Mouse (Mus musculus) liver, embryonic 16.5 days (tissue): Measurements from ENCODE around the gene Pten. TPM values are rescaled to one million over a fixed set of nuclear protein-coding genes. Genes with fewer than 3 reads are reported as not detected.

Source experiments
- ATAC-seq: fragments of 200-750 bp; cut with Nextera tagmentation; 2 replicates; pipeline ENCODE4 v1.8.0; 2017; ENCODE audit warnings: low read depth, mild to moderate bottlenecking, moderate number of reproducible peaks, moderate library complexity
- H3K27ac ChIP-seq: fragments of 300-500 bp; sonication (generic); 2 replicates; pipeline ENCODE4 v1.5.1; 2014; ENCODE audit warnings: mild to moderate bottlenecking, low read length
- H3K27me3 ChIP-seq: fragments of 300-500 bp; sonication (generic); 2 replicates; pipeline ENCODE4 v1.6.1; 2014; ENCODE audit warnings: low read depth, low read length, mixed read lengths; ENCODE audit not compliant: control insufficient read depth, insufficient read depth
- H3K36me3 ChIP-seq: fragments of 300-500 bp; sonication (generic); 2 replicates; pipeline ENCODE4 v1.6.1; 2014; ENCODE audit warnings: mild to moderate bottlenecking; ENCODE audit not compliant: control insufficient read depth, insufficient read depth
- H3K4me1 ChIP-seq: fragments of 300-500 bp; sonication (generic); 2 replicates; pipeline ENCODE4 v1.6.1; 2014; ENCODE audit warnings: low read depth, low read length, mixed read lengths; ENCODE audit not compliant: control insufficient read depth
- H3K4me2 ChIP-seq: fragments of 300-500 bp; sonication (generic); 2 replicates; pipeline ENCODE4 v1.6.1; 2014; ENCODE audit warnings: low read depth, low read length, mixed read lengths
- H3K4me3 ChIP-seq: fragments of 300-500 bp; sonication (generic); 2 replicates; pipeline ENCODE4 v1.5.1; 2014; ENCODE audit warnings: low read depth, mild to moderate bottlenecking, low read length
- H3K9ac ChIP-seq: fragments of 300-500 bp; sonication (generic); 2 replicates; pipeline ENCODE4 v1.6.1; 2014; ENCODE audit warnings: low read depth, low read length
- H3K9me3 ChIP-seq: fragments of 300-500 bp; sonication (generic); replicated peaks from 2 replicates; pipeline ENCODE4 v1.6.1; 2016; ENCODE audit warnings: low read length; ENCODE audit not compliant: control insufficient read depth
- WGBS: fragments of 180-500 bp; shearing (Covaris S2); extraction: QIAGEN DNeasy Blood & Tissue Kit; methylation state at CpG from one replicate; pipeline ENCODE4 v1.1.7; 2014; ENCODE audit not compliant: insufficient replicate concordance; 5-methylcytosine and 5-hydroxymethylcytosine counted together
- polyA plus RNA-seq: library from polyadenylated mRNA; unstranded; fragments of >200 nt; fragmentation: Nextera tagmentation; extraction: Ambion mirVana; gene quantifications from 2 replicates; pipeline ENCODE4 v1.2.1, GENCODE M21; 2015

Gene Pten
- polyA plus RNA-seq = 2.2 and 2.4 TPM in 2 replicates

- WGBS = under 1% methylated on average over 59 of the region's 77 CpGs
- Histone ChIP-seq H3K4me2 (peak within 1 kb of the TSS; percentile 100), H3K9me3 (no peaks in the 10 kb centered on the region), H3K27me3 (peaks cover 3% of the 10 kb centered on the region; the same call in 1 of the 2 replicates), H3K9ac (peak within 1 kb of the TSS; percentile 97), H3K36me3 (no peaks in the 10 kb centered on the region), H3K27ac (peak within 1 kb of the TSS; percentile 95), H3K4me3 (peak within 1 kb of the TSS; percentile 98), H3K4me1 (peaks cover 19% of the 10 kb centered on the region)
- peak; percentile 89 for ATAC-seq
Measured at GRCm38 (mm10) chr19:32756900-32757725, at the start of gene Pten. Gene Pten (plus strand): TSS chr19:32757497.

- Histone ChIP-seq H3K27ac (no peak overlapping the region), H3K9me3 (no peaks in the 10 kb centered on the region), H3K9ac (no peak overlapping the region), H3K36me3 (no peaks in the 10 kb centered on the region; the same call in 1 of the 2 replicates), H3K4me1 (peaks cover 15% of the 10 kb centered on the region), H3K4me3 (no peak overlapping the region), H3K4me2 (no peak overlapping the region), H3K27me3 (no peaks in the 10 kb centered on the region)
- WGBS = 78% methylated on average over 5 of the region's 5 CpGs
- no peak for ATAC-seq
Measured at GRCm38 (mm10) chr19:32708996-32709395, 48.3 kb upstream of the Pten start.

DNA sequence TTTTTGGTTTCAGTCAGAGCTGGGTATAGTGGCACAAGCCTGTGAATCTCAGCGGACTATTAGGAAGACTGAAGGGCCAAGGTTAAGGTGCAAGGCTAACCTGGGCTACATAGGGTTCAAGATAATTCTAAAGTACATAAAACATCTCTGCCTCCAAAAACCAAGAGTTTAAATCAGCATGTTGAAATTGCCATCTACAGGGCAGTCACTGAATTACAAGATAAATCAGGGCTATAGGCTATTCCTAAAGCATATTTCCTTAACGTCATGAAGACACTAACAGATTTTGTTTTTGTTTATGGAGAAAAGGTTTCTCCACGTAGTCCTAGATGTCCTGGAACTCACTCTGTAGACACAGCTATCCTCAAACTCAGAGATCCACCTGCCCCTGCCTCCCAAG is 47.0 kb upstream of the Pten start:
- WGBS = 47% methylated on average over 3 of the region's 3 CpGs
- no peak overlapping the region for H3K4me2 ChIP-seq
- no peaks in the 10 kb centered on the region; the same call in 1 of the 2 replicates for H3K36me3 ChIP-seq
- H3K4me3 ChIP-seq = no peak overlapping the region
- no peak overlapping the region for H3K27ac ChIP-seq
- no peaks in the 10 kb centered on the region for H3K9me3 ChIP-seq
- H3K4me1 ChIP-seq = peaks cover 18% of the 10 kb centered on the region
- no peaks in the 10 kb centered on the region for H3K27me3 ChIP-seq
- ATAC-seq = no peak
- no peak overlapping the region for H3K9ac ChIP-seq

- Histone ChIP-seq H3K4me1 (peaks cover 18% of the 10 kb centered on the region), H3K36me3 (no peaks in the 10 kb centered on the region), H3K27me3 (no peaks in the 10 kb centered on the region), H3K27ac (peak overlapping the region; percentile 84), H3K4me2 (peak overlapping the region; percentile 98), H3K9ac (peak overlapping the region; percentile 89), H3K9me3 (no peaks in the 10 kb centered on the region), H3K4me3 (peak overlapping the region; percentile 89)
- WGBS = under 1% methylated on average over 63 of the region's 63 CpGs
- ATAC-seq = peak; percentile 95
Measured at GRCm38 (mm10) chr19:32711761-32712541, 45.3 kb upstream of the Pten start.

- peak; percentile 77 for ATAC-seq
- H3K4me2 ChIP-seq = peak overlapping the region; percentile 98
- peak overlapping the region; percentile 89 for H3K4me3 ChIP-seq
- peaks cover 18% of the 10 kb centered on the region for H3K4me1 ChIP-seq
- 2% methylated on average over 11 of the region's 11 CpGs for WGBS
- no peaks in the 10 kb centered on the region for H3K27me3 ChIP-seq
- no peaks in the 10 kb centered on the region for H3K9me3 ChIP-seq
- no peaks in the 10 kb centered on the region for H3K36me3 ChIP-seq
- peak overlapping the region; percentile 89 for H3K9ac ChIP-seq
- H3K27ac ChIP-seq = peak overlapping the region; percentile 74; the same call in 1 of the 2 replicates
Measured at GRCm38 (mm10) chr19:32712588-32713042, 44.7 kb upstream of the Pten start.

GRCm38 (mm10) chr19:32713471-32713870 is 43.8 kb upstream of the Pten start:
- Histone ChIP-seq H3K36me3 (no peaks in the 10 kb centered on the region), H3K4me2 (no peak overlapping the region), H3K9me3 (no peaks in the 10 kb centered on the region), H3K27ac (no peak overlapping the region), H3K27me3 (no peaks in the 10 kb centered on the region), H3K4me3 (no peak overlapping the region), H3K9ac (no peak overlapping the region), H3K4me1 (peaks cover 18% of the 10 kb centered on the region)
- WGBS = 77% methylated on average over 3 of the region's 3 CpGs
- no peak for ATAC-seq

DNA sequence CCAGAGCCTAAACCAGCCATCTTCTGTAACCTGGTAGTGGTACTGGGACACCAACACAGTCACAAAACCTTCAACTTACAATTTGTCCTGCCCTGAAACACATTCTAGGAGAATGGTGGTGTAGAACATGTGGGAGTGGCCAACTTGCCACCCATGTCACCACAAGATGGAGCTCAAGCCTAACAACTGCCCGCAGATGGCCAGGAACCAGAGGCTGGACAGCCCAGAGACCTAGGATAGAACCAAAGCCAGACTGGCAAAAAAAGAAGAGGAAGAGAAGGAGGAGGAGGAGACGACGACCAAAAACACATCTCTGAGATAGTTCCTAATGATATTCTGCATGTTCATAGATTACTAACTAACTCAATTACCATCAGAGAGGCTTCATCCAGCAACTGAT is 42.1 kb upstream of the Pten start:
- Histone ChIP-seq H3K27me3 (no peaks in the 10 kb centered on the region), H3K9ac (no peak overlapping the region), H3K4me3 (no peak overlapping the region), H3K4me1 (peaks cover 18% of the 10 kb centered on the region), H3K27ac (no peak overlapping the region), H3K4me2 (no peak overlapping the region), H3K9me3 (no peaks in the 10 kb centered on the region), H3K36me3 (no peaks in the 10 kb centered on the region)
- WGBS = 0% methylated on average over 3 of the region's 3 CpGs
- no peak for ATAC-seq

DNA sequence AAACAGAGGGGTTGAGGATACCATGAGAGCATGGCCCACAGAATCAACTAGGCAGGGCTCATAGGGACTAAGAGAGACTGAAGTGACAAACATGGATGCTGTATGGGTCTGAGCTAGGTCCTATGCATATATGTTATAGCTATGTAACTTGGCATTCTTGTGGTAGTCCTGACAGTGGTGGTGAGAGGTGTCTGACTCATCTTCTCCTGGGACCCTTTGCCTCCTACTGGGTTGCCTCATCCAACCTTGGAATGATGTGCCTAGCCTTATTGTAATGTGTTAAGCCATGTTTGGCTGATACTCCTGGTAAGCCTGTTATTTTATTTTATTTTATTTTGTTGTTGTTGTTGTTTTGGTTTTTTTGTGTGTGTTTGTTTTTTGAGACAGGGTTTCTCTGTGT is 41.6 kb upstream of the Pten start:
- peaks cover 16% of the 10 kb centered on the region for H3K4me1 ChIP-seq
- no peak overlapping the region for H3K27ac ChIP-seq
- H3K36me3 ChIP-seq = no peaks in the 10 kb centered on the region
- no peaks in the 10 kb centered on the region for H3K9me3 ChIP-seq
- H3K4me2 ChIP-seq = no peak overlapping the region
- no peaks in the 10 kb centered on the region for H3K27me3 ChIP-seq
- no peak overlapping the region for H3K9ac ChIP-seq
- ATAC-seq = no peak
- H3K4me3 ChIP-seq = no peak overlapping the region

GRCm38 (mm10) chr19:32717590-32717989 is 39.7 kb upstream of the Pten start:
- Histone ChIP-seq H3K4me3 (no peak overlapping the region), H3K9me3 (no peaks in the 10 kb centered on the region), H3K4me2 (no peak overlapping the region), H3K9ac (no peak overlapping the region), H3K27me3 (no peaks in the 10 kb centered on the region), H3K4me1 (peaks cover 8% of the 10 kb centered on the region), H3K27ac (no peak overlapping the region), H3K36me3 (no peaks in the 10 kb centered on the region)
- WGBS = 43% methylated on average over 3 of the region's 3 CpGs
- ATAC-seq = no peak
